Mouse (Mus musculus) neural tube, embryonic 10.5 days (tissue): ENCODE data around the gene Sfrp2.

ENCODE experiments used
- DNase-seq: peaks from one replicate; pipeline ENCODE4 v3.0.0-alpha.2; 2017; ENCODE audit warnings: low spot score; ENCODE audit errors: extremely low spot score

Sfrp2 gene

GRCm38 (mm10) chr3:83771160-83771869, 5.2 kb downstream of the Sfrp2 start:
- no peak for DNase-seq

- DNase-seq, result no peak
Measured at GRCm38 (mm10) chr3:83773281-83773680, 7.2 kb downstream of the Sfrp2 start.

- DNase-seq, result no peak
Measured at GRCm38 (mm10) chr3:83775403-83775802, 9.3 kb downstream of the Sfrp2 start.

- no peak for DNase-seq
Measured at GRCm38 (mm10) chr3:83781460-83782222, 15.5 kb downstream of the Sfrp2 start.

- DNase-seq, result peak; percentile 47
Measured at GRCm38 (mm10) chr3:83783716-83784469, 17.8 kb downstream of the Sfrp2 start.

- DNase-seq, result no peak
Measured at GRCm38 (mm10) chr3:83784726-83785125, 18.6 kb downstream of the Sfrp2 start.

GRCm38 (mm10) chr3:83787086-83787485, 21.0 kb downstream of the Sfrp2 start:
- DNase-seq, result no peak

GRCm38 (mm10) chr3:83787776-83788305, 21.7 kb downstream of the Sfrp2 start:
- no peak for DNase-seq

GRCm38 (mm10) chr3:83789651-83790451, 23.7 kb downstream of the Sfrp2 start:
- peak; percentile 69 for DNase-seq

GRCm38 (mm10) chr3:83791444-83791843, 25.3 kb downstream of the Sfrp2 start:
- no peak for DNase-seq

GRCm38 (mm10) chr3:83797098-83797497, 31.0 kb downstream of the Sfrp2 start:
- DNase-seq, result no peak

GRCm38 (mm10) chr3:83797828-83798227, 31.7 kb downstream of the Sfrp2 start:
- DNase-seq, result peak; percentile 69

GRCm38 (mm10) chr3:83799486-83799885, 33.4 kb downstream of the Sfrp2 start:
- no peak for DNase-seq

GRCm38 (mm10) chr3:83801649-83802155, 35.6 kb downstream of the Sfrp2 start:
- no peak for DNase-seq

- no peak for DNase-seq
Measured at GRCm38 (mm10) chr3:83808483-83808882, 42.4 kb downstream of the Sfrp2 start.

- DNase-seq, result no peak
Measured at GRCm38 (mm10) chr3:83811987-83812386, 45.9 kb downstream of the Sfrp2 start.

- no peak for DNase-seq
Measured at GRCm38 (mm10) chr3:83812863-83813262, 46.7 kb downstream of the Sfrp2 start.

- DNase-seq, result no peak
Measured at GRCm38 (mm10) chr3:83816372-83816925, 50.3 kb downstream of the Sfrp2 start.

- no peak for DNase-seq
Measured at GRCm38 (mm10) chr3:83823774-83824173, 57.7 kb downstream of the Sfrp2 start.
